In genomic region chr19:6376255-6376564, GRCm38 (mm10) we compare ENCODE assay signal across 8 mouse cellular contexts. TPM values are rescaled to one million over a fixed set of nuclear protein-coding genes. Genes with fewer than 3 reads are reported as not detected.
DNase-seq lines count a peak whose midpoint lies in the region; ATAC-seq and TF ChIP-seq lines count a peak whose summit lies in the region.

No protein-coding gene starts in this region.

- no peaks in the 10 kb centered on the region for H3K9me3 ChIP-seq in intestine, embryonic 14.5 days (ENCODE audit: control insufficient read depth, low read length)
- no peaks in the 10 kb centered on the region for H3K9me3 ChIP-seq in intestine, embryonic 15.5 days
- H3K9me3 ChIP-seq in hindbrain, embryonic 13.5 days, result no peaks in the 10 kb centered on the region

- no peak overlapping the region for H3K4me3 ChIP-seq in intestine, embryonic 14.5 days (ENCODE audit: low read depth, low read length)
- no peak overlapping the region for H3K4me3 ChIP-seq in intestine, embryonic 15.5 days (replicated peaks)
- no peak overlapping the region for H3K4me3 ChIP-seq in thymus, adult 2 months (ENCODE audit: control insufficient read depth, insufficient read depth, low read length)
- no peak overlapping the region for H3K4me3 ChIP-seq in olfactory bulb, adult 2 months (ENCODE audit: insufficient read depth, low read depth, low read length)
- H3K4me3 ChIP-seq in hindbrain, embryonic 13.5 days, result no peak overlapping the region

- no peak overlapping the region for H3K9ac ChIP-seq in intestine, embryonic 14.5 days (ENCODE audit: low read length)
- no peak overlapping the region for H3K9ac ChIP-seq in intestine, embryonic 15.5 days
- no peak overlapping the region for H3K9ac ChIP-seq in hindbrain, embryonic 13.5 days

- ATAC-seq in intestine, embryonic 14.5 days (replicated peaks; ENCODE audit: low FRiP score, low TSS enrichment, low read depth), result no peak
- no peak for ATAC-seq in intestine, embryonic 15.5 days
- ATAC-seq in hindbrain, embryonic 13.5 days (ENCODE audit: low FRiP score), result no peak

- peak; percentile 83 for DNase-seq in intestine, embryonic 14.5 days (ENCODE audit: low spot score)
- DNase-seq in thymus, adult 2 months, result no peak
- DNase-seq in thymus, postnatal 0 days (ENCODE audit: low spot score), result no peak
- DNase-seq in brain, embryonic 14.5 days (ENCODE audit: low read depth), result peak; percentile 28
- DNase-seq in gastrocnemius, postnatal 4 days (ENCODE audit: low spot score in 2 of 2), result peak; percentile 61 to 69

- WGBS in intestine, embryonic 14.5 days, result 83% methylated on average over 14 of the region's 14 CpGs
- 74% methylated on average over 14 of the region's 14 CpGs for WGBS in intestine, embryonic 15.5 days
- 93% methylated on average over 14 of the region's 14 CpGs for WGBS in thymus, adult 2 months
- 63% methylated on average over 14 of the region's 14 CpGs for WGBS in olfactory bulb, adult 2 months
- WGBS in hindbrain, embryonic 13.5 days, result 72% methylated on average over 14 of the region's 14 CpGs

- no peaks in the 10 kb centered on the region for H3K4me1 ChIP-seq in intestine, embryonic 14.5 days (replicated peaks; ENCODE audit: control insufficient read depth, insufficient read depth, low read length)
- H3K4me1 ChIP-seq in intestine, embryonic 15.5 days (replicated peaks), result 0 out of 2 replicates have a peak, but pooled peaks cover 3% of the 10 kb centered on the region
- H3K4me1 ChIP-seq in thymus, adult 2 months (replicated peaks; ENCODE audit: control insufficient read depth, insufficient read depth, low read length), result no peaks in the 10 kb centered on the region; the same call in 1 of the 2 replicates
- H3K4me1 ChIP-seq in olfactory bulb, adult 2 months (ENCODE audit: control insufficient read depth, insufficient read depth, low read length), result peaks cover 28% of the 10 kb centered on the region
- H3K4me1 ChIP-seq in hindbrain, embryonic 13.5 days (replicated peaks), result peaks cover 12% of the 10 kb centered on the region

- no peaks in the 10 kb centered on the region for H3K27me3 ChIP-seq in intestine, embryonic 14.5 days (replicated peaks; ENCODE audit: control insufficient read depth, insufficient read depth, low read length)
- H3K27me3 ChIP-seq in intestine, embryonic 15.5 days (replicated peaks), result no peaks in the 10 kb centered on the region
- H3K27me3 ChIP-seq in thymus, adult 2 months (ENCODE audit: control insufficient read depth, insufficient read depth, low read length), result no peaks in the 10 kb centered on the region
- H3K27me3 ChIP-seq in hindbrain, embryonic 13.5 days, result no peaks in the 10 kb centered on the region

- peaks cover 83% of the 10 kb centered on the region for H3K36me3 ChIP-seq in intestine, embryonic 14.5 days (ENCODE audit: control insufficient read depth, insufficient read depth, low read length)
- peaks cover 71% of the 10 kb centered on the region for H3K36me3 ChIP-seq in intestine, embryonic 15.5 days
- peaks cover 75% of the 10 kb centered on the region for H3K36me3 ChIP-seq in thymus, adult 2 months (ENCODE audit: control insufficient read depth, insufficient read depth, low read length)
- peaks cover 86% of the 10 kb centered on the region for H3K36me3 ChIP-seq in hindbrain, embryonic 13.5 days

- TF ChIP-seq POLR2A in thymus, adult 2 months (IDR thresholded peaks at IDR 0.05; ENCODE audit: control insufficient read depth, extremely low read depth, insufficient read depth, low read length, poor library complexity), result no peak
- TF ChIP-seq POLR2A in brain, embryonic 14.5 days (IDR thresholded peaks at IDR 0.05; ENCODE audit: borderline replicate concordance, extremely low read depth, insufficient read depth, insufficient read length, poor library complexity, severe bottlenecking), result no peak
- no peak for TF ChIP-seq POLR2A in olfactory bulb, adult 2 months (IDR thresholded peaks at IDR 0.05; ENCODE audit: insufficient read depth, low read depth, low read length)

- H3K4me2 ChIP-seq in intestine, embryonic 14.5 days (ENCODE audit: low read length), result no peak overlapping the region
- H3K4me2 ChIP-seq in intestine, embryonic 15.5 days (replicated peaks), result no peak overlapping the region
- no peak overlapping the region for H3K4me2 ChIP-seq in hindbrain, embryonic 13.5 days

- peak; percentile 63; the same call in 1 of the 2 replicates for TF ChIP-seq CTCF in thymus, adult 2 months (IDR thresholded peaks at IDR 0.05; ENCODE audit: borderline replicate concordance, control insufficient read depth, extremely low read depth, insufficient read depth, low read length, poor library complexity)
- peak; percentile 79 for TF ChIP-seq CTCF in brain, embryonic 14.5 days (IDR thresholded peaks at IDR 0.05; ENCODE audit: borderline replicate concordance, extremely low read depth, insufficient read depth, insufficient read length)
- peak; percentile 62; the same call in 1 of the 2 replicates for TF ChIP-seq CTCF in olfactory bulb, adult 2 months (IDR thresholded peaks at IDR 0.05; ENCODE audit: insufficient read depth, low read depth, low read length)

- no peak overlapping the region for H3K27ac ChIP-seq in intestine, embryonic 14.5 days (ENCODE audit: low read depth)
- H3K27ac ChIP-seq in intestine, embryonic 15.5 days, result no peak overlapping the region
- H3K27ac ChIP-seq in thymus, adult 2 months (ENCODE audit: control insufficient read depth, insufficient read depth, low read length), result no peak overlapping the region
- H3K27ac ChIP-seq in olfactory bulb, adult 2 months (ENCODE audit: insufficient read depth, low read depth, low read length), result no peak overlapping the region
- no peak overlapping the region for H3K27ac ChIP-seq in hindbrain, embryonic 13.5 days

RNA-seq across cellular contexts. Expression of gene Pygm, which starts 8.0 kb away (rescaled TPM):
- 5.9 and 6.2 TPM in 2 replicates for polyA plus RNA-seq in intestine, embryonic 14.5 days (2014; fragmentation: Nextera tagmentation; extraction: Ambion mirVana)
- polyA plus RNA-seq in intestine, embryonic 15.5 days (2015; fragmentation: Nextera tagmentation; extraction: Ambion mirVana), result 6.1 and 6.3 TPM in 2 replicates
- polyA plus RNA-seq in thymus, adult 2 months (2012; rRNA removed), result 6.5 and 41.6 TPM in 2 replicates
- 4.2 and 6.3 TPM in 2 replicates for polyA plus RNA-seq in thymus, postnatal 0 days (2015; fragmentation: Nextera tagmentation; extraction: Ambion mirVana)
- polyA plus RNA-seq in brain, embryonic 14.5 days (2012; rRNA removed), result 2.1 and 2.9 TPM in 2 replicates
- 1,000 to 10,000 TPM; 2,079 to 2,155 TPM for total RNA-seq in gastrocnemius, postnatal 4 days (2021)
- not detected in 2 replicates for polyA plus RNA-seq in olfactory bulb, adult 2 months (2012; ENCODE audit: insufficient read depth, insufficient read length, low replicate concordance, missing spikeins)
- polyA plus RNA-seq in hindbrain, embryonic 13.5 days (2015; fragmentation: Nextera tagmentation; extraction: Ambion mirVana), result 4.9 and 5.7 TPM in 2 replicates

RNA-seq across cellular contexts. Expression of gene Sf1, which starts 12.7 kb away (rescaled TPM):
- 135 and 143 TPM in 2 replicates for polyA plus RNA-seq in intestine, embryonic 14.5 days (2014; fragmentation: Nextera tagmentation; extraction: Ambion mirVana)
- 118 and 129 TPM in 2 replicates for polyA plus RNA-seq in intestine, embryonic 15.5 days (2015; fragmentation: Nextera tagmentation; extraction: Ambion mirVana)
- 365 and 553 TPM in 2 replicates for polyA plus RNA-seq in thymus, adult 2 months (2012; rRNA removed)
- polyA plus RNA-seq in thymus, postnatal 0 days (2015; fragmentation: Nextera tagmentation; extraction: Ambion mirVana), result 104 and 126 TPM in 2 replicates
- polyA plus RNA-seq in brain, embryonic 14.5 days (2012; rRNA removed), result 147 and 220 TPM in 2 replicates
- 100 to 1,000 TPM; 150 to 183 TPM for total RNA-seq in gastrocnemius, postnatal 4 days (2021)
- polyA plus RNA-seq in olfactory bulb, adult 2 months (2012; ENCODE audit: insufficient read depth, insufficient read length, low replicate concordance, missing spikeins), result 340 TPM in 1 of 2 replicates, not detected in the other
- 103 and 107 TPM in 2 replicates for polyA plus RNA-seq in hindbrain, embryonic 13.5 days (2015; fragmentation: Nextera tagmentation; extraction: Ambion mirVana)

RNA-seq across cellular contexts. Expression of gene Rasgrp2, which starts 22.9 kb away (rescaled TPM):
- polyA plus RNA-seq in intestine, embryonic 14.5 days (2014; fragmentation: Nextera tagmentation; extraction: Ambion mirVana), result 30.0 and 31.8 TPM in 2 replicates
- polyA plus RNA-seq in intestine, embryonic 15.5 days (2015; fragmentation: Nextera tagmentation; extraction: Ambion mirVana), result 36.9 and 48.6 TPM in 2 replicates
- 558 and 561 TPM in 2 replicates for polyA plus RNA-seq in thymus, adult 2 months (2012; rRNA removed)
- 195 and 206 TPM in 2 replicates for polyA plus RNA-seq in thymus, postnatal 0 days (2015; fragmentation: Nextera tagmentation; extraction: Ambion mirVana)
- 46.0 and 53.1 TPM in 2 replicates for polyA plus RNA-seq in brain, embryonic 14.5 days (2012; rRNA removed)
- total RNA-seq in gastrocnemius, postnatal 4 days (2021), result 10 to 100 TPM; 37.4 to 40.2 TPM
- 282 TPM in 1 of 2 replicates, not detected in the other for polyA plus RNA-seq in olfactory bulb, adult 2 months (2012; ENCODE audit: insufficient read depth, insufficient read length, low replicate concordance, missing spikeins)
- 42.0 and 43.2 TPM in 2 replicates for polyA plus RNA-seq in hindbrain, embryonic 13.5 days (2015; fragmentation: Nextera tagmentation; extraction: Ambion mirVana)

RNA-seq across cellular contexts. Expression of gene Map4k2, which starts 35.3 kb away (rescaled TPM):
- polyA plus RNA-seq in intestine, embryonic 14.5 days (2014; fragmentation: Nextera tagmentation; extraction: Ambion mirVana), result 7.6 and 9.2 TPM in 2 replicates
- 8.8 and 11.0 TPM in 2 replicates for polyA plus RNA-seq in intestine, embryonic 15.5 days (2015; fragmentation: Nextera tagmentation; extraction: Ambion mirVana)
- 1,004 and 1,040 TPM in 2 replicates for polyA plus RNA-seq in thymus, adult 2 months (2012; rRNA removed)
- polyA plus RNA-seq in thymus, postnatal 0 days (2015; fragmentation: Nextera tagmentation; extraction: Ambion mirVana), result 49.6 and 57.3 TPM in 2 replicates
- polyA plus RNA-seq in brain, embryonic 14.5 days (2012; rRNA removed), result 110 and 154 TPM in 2 replicates
- total RNA-seq in gastrocnemius, postnatal 4 days (2021), result 10 to 100 TPM; 18.4 to 21.4 TPM
- polyA plus RNA-seq in olfactory bulb, adult 2 months (2012; ENCODE audit: insufficient read depth, insufficient read length, low replicate concordance, missing spikeins), result 158 TPM in 1 of 2 replicates, not detected in the other
- 17.5 and 17.6 TPM in 2 replicates for polyA plus RNA-seq in hindbrain, embryonic 13.5 days (2015; fragmentation: Nextera tagmentation; extraction: Ambion mirVana)

RNA-seq across cellular contexts. Expression of gene Men1, which starts 41.4 kb away (rescaled TPM):
- polyA plus RNA-seq in intestine, embryonic 14.5 days (2014; fragmentation: Nextera tagmentation; extraction: Ambion mirVana), result 55.2 and 56.2 TPM in 2 replicates
- polyA plus RNA-seq in intestine, embryonic 15.5 days (2015; fragmentation: Nextera tagmentation; extraction: Ambion mirVana), result 68.8 and 71.9 TPM in 2 replicates
- polyA plus RNA-seq in thymus, adult 2 months (2012; rRNA removed), result 141 and 143 TPM in 2 replicates
- polyA plus RNA-seq in thymus, postnatal 0 days (2015; fragmentation: Nextera tagmentation; extraction: Ambion mirVana), result 54.0 and 54.2 TPM in 2 replicates
- polyA plus RNA-seq in brain, embryonic 14.5 days (2012; rRNA removed), result 105 and 129 TPM in 2 replicates
- total RNA-seq in gastrocnemius, postnatal 4 days (2021), result 10 to 100 TPM; 23.6 to 24.5 TPM
- not detected in 2 replicates for polyA plus RNA-seq in olfactory bulb, adult 2 months (2012; ENCODE audit: insufficient read depth, insufficient read length, low replicate concordance, missing spikeins)
- polyA plus RNA-seq in hindbrain, embryonic 13.5 days (2015; fragmentation: Nextera tagmentation; extraction: Ambion mirVana), result 71.7 and 73.8 TPM in 2 replicates

Comparison
In these comparisons a context has a peak if more than half of its experiments do, and no peak if none do; other contexts are left out.
1. DNase-seq: peak in intestine, embryonic 14.5 days (single experiment), brain, embryonic 14.5 days (single experiment) and gastrocnemius, postnatal 4 days (2 of 2); none in thymus, adult 2 months (single experiment) and thymus, postnatal 0 days (single experiment).
2. Peak in every context shown above with its lines, with median percentiles within 50 percentile points of each other: CTCF ChIP-seq.